ENCODE assay signal across 24 mouse cellular contexts in the genomic region with DNA sequence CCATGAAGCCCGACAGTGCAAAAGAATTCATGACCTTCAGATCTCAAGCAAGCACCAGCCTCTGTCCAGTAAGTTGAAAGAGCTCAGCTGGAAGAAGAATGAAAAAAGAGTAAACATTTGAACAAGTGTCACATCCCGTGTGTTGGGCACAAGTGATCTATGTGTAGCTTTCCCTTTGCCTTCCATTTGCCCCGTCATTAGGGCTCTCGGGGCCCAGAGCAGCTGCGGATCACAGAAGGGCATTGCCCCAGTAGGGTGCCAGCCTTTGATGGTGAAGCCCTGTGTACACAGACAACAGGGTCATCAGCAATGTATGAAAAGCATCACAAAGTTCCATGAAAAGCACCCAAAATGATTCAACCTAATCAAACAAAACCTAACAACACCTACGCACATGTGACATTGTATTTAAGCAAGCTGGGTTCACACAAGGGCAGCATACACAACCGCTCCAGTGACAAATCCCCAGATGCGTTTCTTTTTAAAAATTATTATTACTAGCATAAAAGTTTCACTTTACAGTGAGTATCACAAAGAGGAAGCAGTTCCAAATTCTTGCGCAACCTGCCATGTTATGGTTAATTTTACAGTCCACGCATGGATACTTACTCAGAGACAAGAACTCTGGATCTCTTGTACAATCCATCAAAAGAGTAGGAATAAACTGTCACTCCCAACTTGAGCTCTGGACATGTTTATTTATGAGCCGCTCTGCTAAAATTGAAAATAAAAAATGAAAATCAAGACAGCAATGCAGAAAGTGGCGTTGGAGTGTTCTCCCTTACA.
A peak's percentile ranks its signal among the peaks of the same experiment; 100 is the strongest.
DNase-seq lines count a peak whose midpoint lies in the region; ATAC-seq lines count a peak whose summit lies in the region.
"Had no signal": no experiment of that assay in that cellular context is flagged by ENCODE, and none has a peak within 500 bp of the region (broad histone marks: within the 10 kb centered on the region; RNA-seq: fewer than 3 reads in every experiment).

No protein-coding gene starts in this region.

- H3K4me1 ChIP-seq in neural tube, embryonic 15.5 days, result no peaks in the 10 kb centered on the region
- H3K4me1 ChIP-seq: embryonic facial prominence, embryonic 12.5 days; hindbrain, embryonic 10.5 days; intestine, embryonic 15.5 days; liver, embryonic 13.5 days; midbrain, embryonic 10.5 days had no signal

- no peaks in the 10 kb centered on the region for H3K27me3 ChIP-seq in neural tube, embryonic 15.5 days (replicated peaks)
- H3K27me3 ChIP-seq: embryonic facial prominence, embryonic 12.5 days; intestine, embryonic 15.5 days; liver, embryonic 13.5 days had no signal

- H3K9me3 ChIP-seq in neural tube, embryonic 15.5 days (replicated peaks), result no peaks in the 10 kb centered on the region
- H3K9me3 ChIP-seq: embryonic facial prominence, embryonic 12.5 days; hindbrain, embryonic 10.5 days; intestine, embryonic 15.5 days; liver, embryonic 13.5 days; midbrain, embryonic 10.5 days had no signal

- DNase-seq in kidney, postnatal 14 days, result peak; percentile 24
- DNase-seq in kidney, adult 18-20 months, result no peak
- peak; percentile 42 for DNase-seq in neural tube, embryonic 10.5 days (ENCODE audit: extremely low spot score, low spot score)
- peak; percentile 14 for DNase-seq in embryo, embryonic 11 days
- DNase-seq in layer of hippocampus, postnatal 14 days (ENCODE audit: low spot score in 2 of 2), result no peak
- no peak for DNase-seq in layer of hippocampus, adult 9-10 months (ENCODE audit: low spot score)
- DNase-seq: adrenal gland, postnatal 36 days; cerebellum, adult 9-10 months; kidney, postnatal 36 days; layer of hippocampus, adult 9-11 months; liver, embryonic 13.5 days; thymus, adult 2 months; thymus, postnatal 4 days had no signal

- H3K36me3 ChIP-seq in neural tube, embryonic 15.5 days, result no peaks in the 10 kb centered on the region
- H3K36me3 ChIP-seq: embryonic facial prominence, embryonic 12.5 days; hindbrain, embryonic 10.5 days; intestine, embryonic 15.5 days; liver, embryonic 13.5 days; midbrain, embryonic 10.5 days had no signal

- no peak overlapping the region for H3K9ac ChIP-seq in neural tube, embryonic 15.5 days (replicated peaks)
- H3K9ac ChIP-seq: embryonic facial prominence, embryonic 12.5 days; intestine, embryonic 15.5 days; liver, embryonic 13.5 days had no signal

- 58% methylated on average over 12 of the region's 12 CpGs for WGBS in neural tube, embryonic 15.5 days

- no peak overlapping the region for H3K27ac ChIP-seq in neural tube, embryonic 15.5 days (replicated peaks)
- H3K27ac ChIP-seq: embryonic facial prominence, embryonic 12.5 days; hindbrain, embryonic 10.5 days; intestine, embryonic 15.5 days; left cerebral cortex, adult 2 months; liver, embryonic 13.5 days; macrophage; midbrain, embryonic 10.5 days; stomach, postnatal 0 days had no signal

- H3K4me3 ChIP-seq in neural tube, embryonic 15.5 days (replicated peaks), result no peak overlapping the region
- H3K4me3 ChIP-seq: embryonic facial prominence, embryonic 12.5 days; hindbrain, embryonic 10.5 days; intestine, embryonic 15.5 days; left cerebral cortex, adult 2 months; liver, embryonic 13.5 days; midbrain, embryonic 10.5 days had no signal

- ATAC-seq in neural tube, embryonic 15.5 days (ENCODE audit: low FRiP score), result no peak
- ATAC-seq: hindbrain, embryonic 16.5 days; intestine, embryonic 15.5 days; midbrain, embryonic 16.5 days had no signal

- H3K4me2 ChIP-seq in neural tube, embryonic 15.5 days, result no peak overlapping the region
- H3K4me2 ChIP-seq: embryonic facial prominence, embryonic 12.5 days; heart, embryonic 11.5 days; intestine, embryonic 15.5 days; liver, embryonic 13.5 days had no signal

Comparison
In these comparisons a context has a peak if more than half of its experiments do, and no peak if none do; other contexts are left out.
1. DNase-seq: peak in kidney, postnatal 14 days (single experiment), neural tube, embryonic 10.5 days (single experiment) and embryo, embryonic 11 days (single experiment); none in kidney, adult 18-20 months (single experiment), layer of hippocampus, postnatal 14 days (0 of 2) and layer of hippocampus, adult 9-10 months (single experiment).